Mouse (Mus musculus) olfactory bulb, adult 2 months (tissue): ENCODE measurements around the gene Lrrc23.

Source experiments
- CTCF ChIP-seq: fragments of 200-500 bp; IDR thresholded peaks from 2 replicates; pipeline ENCODE4 v1.5.1; 2012; ENCODE audit warnings: low read depth, mild to moderate bottlenecking, low read length, moderate library complexity; ENCODE audit not compliant: insufficient read depth
- POLR2A ChIP-seq: fragments of 200-500 bp; IDR thresholded peaks from 2 replicates; pipeline ENCODE4 v1.6.1; 2012; ENCODE audit warnings: mild to moderate bottlenecking, low read depth, low read length, moderate library complexity; ENCODE audit not compliant: insufficient read depth

DNA sequence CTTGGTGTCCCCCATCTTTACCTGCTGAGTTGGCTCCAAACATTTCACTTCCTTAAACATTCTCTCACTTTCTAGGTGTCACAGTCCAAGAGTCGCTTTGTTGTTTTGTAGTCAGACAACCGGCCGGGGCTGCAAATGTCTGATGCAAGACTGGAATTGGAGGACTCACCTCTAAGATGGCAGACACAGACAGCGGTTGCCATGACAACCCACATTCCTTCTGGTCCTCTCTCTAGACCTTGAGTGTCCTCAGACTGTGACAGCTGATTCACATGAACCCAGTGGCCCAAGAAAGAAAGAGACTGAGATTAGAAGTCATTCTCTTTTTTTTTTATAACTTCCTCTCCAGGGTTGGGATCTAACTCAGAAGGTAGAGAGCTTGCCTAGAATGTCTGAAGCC, 10.0 kb upstream of the Lrrc23 start:
- TF ChIP-seq CTCF = no peak
- TF ChIP-seq POLR2A = no peak
